Mouse (Mus musculus) cerebellum, adult 11 months (tissue): Measurements from ENCODE around the gene Gpr37l1.
"Not testable (repeated sequence)": the region's sequence is repeated elsewhere in the genome, so short reads cannot be mapped to it uniquely, and the experiment has no call there.

Experiments used
- DNase-seq: peaks from one replicate; pipeline ENCODE4 v3.0.0; 2022

Gene Gpr37l1

DNA sequence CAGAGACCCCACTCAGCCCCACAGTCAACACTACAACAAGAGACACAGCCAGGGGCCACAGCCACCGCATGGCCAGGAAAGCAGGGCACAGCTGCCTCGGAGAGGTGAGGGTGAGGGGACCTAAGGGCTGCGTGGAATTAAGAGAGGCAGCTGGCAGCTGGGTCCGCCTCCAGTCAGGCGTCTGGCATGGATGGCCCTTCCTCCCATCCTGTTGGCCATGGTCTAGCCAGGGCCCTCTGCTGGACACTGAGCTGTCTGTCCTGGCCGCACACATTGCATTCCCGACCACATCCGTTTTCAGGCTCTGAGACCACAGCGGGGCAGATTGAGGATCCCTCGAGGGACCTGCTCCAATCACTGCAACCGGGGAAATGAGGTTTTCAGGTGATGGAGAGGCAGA, at the start of gene Gpr37l1:
Gene Gpr37l1 (minus strand): TSS at position 247 of the 400 bp plus-strand sequence.
- no peak for DNase-seq

- no peak for DNase-seq
Observed at GRCm38 (mm10) chr1:135213772-135214640, 46.5 kb upstream of the Gpr37l1 start.

- no peak for DNase-seq
Observed at GRCm38 (mm10) chr1:135210421-135210820, 42.9 kb upstream of the Gpr37l1 start.

DNA sequence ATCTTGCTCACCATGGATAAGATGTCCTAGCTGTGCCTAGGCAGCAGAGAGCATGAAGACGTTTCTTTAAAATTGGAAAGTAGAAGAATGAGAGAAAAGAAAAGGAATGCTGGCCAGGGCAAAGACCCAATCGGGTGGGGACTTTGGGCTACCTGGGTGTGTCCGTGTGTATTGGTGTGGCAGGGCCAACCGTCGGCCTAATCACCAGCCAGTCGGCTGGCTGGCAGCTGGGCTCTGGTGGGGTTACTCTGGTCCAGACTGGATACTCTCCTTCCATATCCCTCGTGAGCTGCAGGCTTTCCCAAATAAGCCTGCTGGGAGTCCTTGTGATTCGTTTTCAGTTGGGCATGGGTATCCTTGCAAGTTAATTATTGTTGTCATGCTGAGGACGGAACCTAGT, 41.2 kb upstream of the Gpr37l1 start:
- no peak for DNase-seq

GRCm38 (mm10) chr1:135206586-135207339, 39.3 kb upstream of the Gpr37l1 start:
- no peak for DNase-seq

- no peak for DNase-seq
Observed at GRCm38 (mm10) chr1:135205257-135205656, 37.8 kb upstream of the Gpr37l1 start.

GRCm38 (mm10) chr1:135204196-135205126, 37.0 kb upstream of the Gpr37l1 start:
- DNase-seq = no peak

- no peak for DNase-seq
Observed at GRCm38 (mm10) chr1:135200400-135200799, 32.9 kb upstream of the Gpr37l1 start.

GRCm38 (mm10) chr1:135199014-135199819, 31.7 kb upstream of the Gpr37l1 start:
- DNase-seq = no peak

GRCm38 (mm10) chr1:135198412-135198811, 30.9 kb upstream of the Gpr37l1 start:
- no peak for DNase-seq

- DNase-seq = no peak
Observed at GRCm38 (mm10) chr1:135195907-135196440, 28.5 kb upstream of the Gpr37l1 start.

GRCm38 (mm10) chr1:135194335-135194734, 26.9 kb upstream of the Gpr37l1 start:
- DNase-seq = peak; percentile 36

- DNase-seq = no peak
Observed at GRCm38 (mm10) chr1:135189186-135189585, 21.7 kb upstream of the Gpr37l1 start.

GRCm38 (mm10) chr1:135188197-135188596, 20.7 kb upstream of the Gpr37l1 start:
- DNase-seq = no peak

DNA sequence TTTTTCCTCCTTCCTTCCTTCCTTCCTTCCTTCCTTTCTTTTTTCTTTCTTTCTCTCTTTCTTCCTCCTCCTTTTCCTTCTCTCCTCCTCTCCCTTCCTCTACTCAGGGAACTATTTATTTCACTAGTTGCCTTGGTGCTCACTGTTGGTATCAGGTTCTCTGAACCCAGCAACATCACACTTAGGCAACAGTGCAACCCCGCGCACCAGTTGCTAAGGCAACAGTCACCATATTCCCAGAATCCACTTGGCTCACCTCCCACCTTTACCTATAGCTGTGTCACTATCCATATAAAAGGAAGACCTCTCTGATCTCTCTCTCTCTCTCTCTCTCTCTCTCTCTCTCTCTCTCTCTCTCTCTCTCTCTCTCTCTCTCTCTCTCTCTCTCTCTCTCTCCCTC, 19.5 kb upstream of the Gpr37l1 start:
- DNase-seq = not testable (repeated sequence)

- no peak for DNase-seq
Observed at GRCm38 (mm10) chr1:135186427-135186826, 18.9 kb upstream of the Gpr37l1 start.

DNA sequence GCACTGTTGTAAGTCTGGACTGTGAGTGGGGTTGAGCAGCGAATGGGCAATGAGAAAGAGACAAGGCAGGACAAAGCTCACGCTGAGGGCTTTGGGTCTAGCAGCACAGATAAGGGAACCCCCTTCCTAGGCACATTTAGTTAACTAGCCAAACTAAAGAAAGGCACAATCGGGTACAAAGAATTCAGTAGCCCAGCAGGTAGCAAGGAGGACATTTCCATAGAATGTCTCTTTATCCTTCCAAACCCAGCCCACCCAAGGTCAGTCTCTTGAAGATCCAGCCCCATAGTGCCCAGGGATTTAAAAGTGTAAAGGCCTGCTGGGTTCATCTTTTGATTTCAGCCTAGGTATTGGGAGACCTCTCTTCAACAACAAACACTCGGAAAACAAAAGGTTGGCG, 18.5 kb upstream of the Gpr37l1 start:
- no peak for DNase-seq

DNA sequence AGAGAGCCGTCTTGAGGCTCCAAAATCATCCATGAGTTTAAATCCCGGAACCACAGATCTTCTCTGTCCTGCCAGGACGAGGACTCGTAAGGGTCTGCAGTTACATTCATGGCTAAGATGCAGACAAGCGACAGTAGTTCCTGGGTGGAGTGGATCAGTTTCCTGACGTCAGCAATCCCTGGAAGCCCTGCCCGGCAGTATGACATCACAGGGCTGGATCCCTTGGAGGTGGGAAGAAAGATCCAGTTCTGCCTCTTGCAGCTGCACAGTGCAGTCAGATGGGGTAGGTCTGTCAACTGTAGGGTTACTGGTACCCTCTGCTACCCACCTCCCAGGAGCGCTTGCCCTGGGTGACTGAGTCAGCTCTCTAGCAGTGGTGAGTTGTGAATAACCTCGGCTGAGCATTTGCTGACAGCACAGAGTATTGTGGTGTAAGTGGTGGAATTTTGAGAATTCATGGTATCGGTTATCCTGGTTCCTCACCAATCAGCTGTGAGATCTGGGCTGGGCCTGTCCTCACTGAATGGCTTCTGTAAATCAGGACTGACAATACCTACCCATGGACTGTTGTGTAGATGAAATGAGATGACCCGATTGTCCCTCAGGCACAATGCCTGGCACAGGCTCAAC, 16.6 kb upstream of the Gpr37l1 start:
- DNase-seq = no peak

- no peak for DNase-seq
Observed at GRCm38 (mm10) chr1:135183448-135183847, 16.0 kb upstream of the Gpr37l1 start.

DNA sequence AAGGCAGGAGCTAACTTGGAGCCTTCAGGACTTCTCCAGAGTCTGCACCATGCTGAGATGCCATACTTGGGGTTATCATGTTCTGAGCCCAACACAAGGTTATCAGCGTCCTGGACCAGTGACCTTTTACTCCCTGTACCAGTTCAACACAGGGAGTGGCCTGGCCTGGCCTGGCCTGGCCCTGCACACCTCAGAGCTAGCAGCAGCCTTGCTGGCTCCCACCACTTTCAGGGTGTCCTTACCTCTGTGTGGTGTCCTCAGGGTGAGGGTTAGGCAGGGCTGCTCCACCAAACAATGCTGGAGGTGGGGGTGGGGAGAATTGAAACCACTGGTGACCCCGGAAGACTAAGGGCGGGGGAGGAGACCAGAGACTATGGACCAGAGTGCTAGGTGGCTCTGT, 15.5 kb upstream of the Gpr37l1 start:
- no peak for DNase-seq
